Mouse (Mus musculus) lung, postnatal 4 days (tissue): ENCODE data around the gene Abi3.
A peak's percentile ranks its signal among the peaks of the same experiment; 100 is the strongest.

Experiments used
- DNase-seq, 2 experiments: peaks; one replicate each; pipeline ENCODE4 v3.0.0; 2021

The Abi3 gene

GRCm38 (mm10) chr11:95838999-95839868, 3.0 kb downstream of the Abi3 start:
- no peak for DNase-seq

GRCm38 (mm10) chr11:95838598-95838997, 3.7 kb downstream of the Abi3 start:
- DNase-seq = peak in 1 of 2 experiments; percentile 4

- peak; percentile 90 to 94 for DNase-seq
Observed at GRCm38 (mm10) chr11:95837059-95837458, 5.2 kb downstream of the Abi3 start, which contains the start of gene Gngt2. TSS of gene Gngt2 (plus strand) at chr11:95837216.

- peak; percentile 32 to 52 for DNase-seq
Observed at GRCm38 (mm10) chr11:95836433-95836832, 5.8 kb downstream of the Abi3 start.

GRCm38 (mm10) chr11:95835832-95836231, 6.4 kb downstream of the Abi3 start:
- DNase-seq = no peak

- DNase-seq = peak; percentile 54 to 63
Observed at GRCm38 (mm10) chr11:95834742-95835710, 7.2 kb downstream of the Abi3 start.

GRCm38 (mm10) chr11:95834143-95834667, 8.1 kb downstream of the Abi3 start:
- peak; percentile 75 to 79 for DNase-seq

- no peak for DNase-seq
Observed at GRCm38 (mm10) chr11:95833631-95834142, 8.6 kb downstream of the Abi3 start.

GRCm38 (mm10) chr11:95833006-95833570, 9.2 kb downstream of the Abi3 start:
- DNase-seq = no peak

- no peak for DNase-seq
Observed at GRCm38 (mm10) chr11:95832129-95833005, 9.9 kb downstream of the Abi3 start.

- no peak for DNase-seq
Observed at GRCm38 (mm10) chr11:95831641-95832040, 10.6 kb downstream of the Abi3 start.

GRCm38 (mm10) chr11:95831276-95831619, 11.0 kb downstream of the Abi3 start:
- DNase-seq = no peak

- DNase-seq = peak; percentile 46 to 50
Observed at GRCm38 (mm10) chr11:95830411-95831275, 11.6 kb downstream of the Abi3 start.

- no peak for DNase-seq
Observed at GRCm38 (mm10) chr11:95829526-95830050, 12.7 kb downstream of the Abi3 start.

- no peak for DNase-seq
Observed at GRCm38 (mm10) chr11:95828181-95828964, 13.9 kb downstream of the Abi3 start.

GRCm38 (mm10) chr11:95827464-95828085, 14.7 kb downstream of the Abi3 start:
- DNase-seq = peak; percentile 56 to 83

GRCm38 (mm10) chr11:95827168-95827447, 15.2 kb downstream of the Abi3 start:
- DNase-seq = no peak

GRCm38 (mm10) chr11:95826317-95827167, 15.7 kb downstream of the Abi3 start:
- no peak for DNase-seq
